Mouse (Mus musculus): ENCODE measurements around the gene Ksr2. TPM values are rescaled to one million over a fixed set of nuclear protein-coding genes. Genes with fewer than 3 reads are reported as not detected.

Ksr2 gene
- total and polyA plus RNA-seq, 3 experiments: 0.36 to 1.3 (median 1.2) TPM

- Histone ChIP-seq H3K9ac (ENCODE audit: insufficient read depth, low read depth) (no peak overlapping the region), H3K4me3 (replicated peaks in 1 of 3; ENCODE audit: low read depth in 2 of 3, low read length in 2 of 3, poor library complexity in 1 of 3) (no peak overlapping the region), H3K79me2 (replicated peaks; ENCODE audit: control insufficient read depth, extremely low read depth, insufficient read depth, poor library complexity, severe bottlenecking) (no peaks in the 10 kb centered on the region), H3K36me3 (replicated peaks in 1 of 2; ENCODE audit: control insufficient read depth in 1 of 2, insufficient read depth in 1 of 2, low read length in 1 of 2) (peaks cover 0 to 1% of the 10 kb centered on the region in 2 experiments), H3K27ac (ENCODE audit: insufficient read depth, low read depth) (no peak overlapping the region), H3K9me3 (replicated peaks; ENCODE audit: low read length) (peaks cover 5% of the 10 kb centered on the region), H3K4me1 (ENCODE audit: control insufficient read depth in 1 of 2, insufficient read depth in 2 of 2) (peaks cover 3 to 21% of the 10 kb centered on the region in 2 experiments; a peak in 3 of 4 replicates), H3K27me3 (replicated peaks) (no peaks in the 10 kb centered on the region), H3K4me2 (ENCODE audit: insufficient read depth, low read depth, poor library complexity, severe bottlenecking) (no peak overlapping the region)
- no peak for TF ChIP-seq ZKSCAN1 (IDR thresholded peaks at IDR 0.05; ENCODE audit: borderline replicate concordance, low read depth, low read length)
- no peak for TF ChIP-seq SIN3A (IDR thresholded peaks at IDR 0.05; ENCODE audit: low read length)
- no peak for TF ChIP-seq MYC (IDR thresholded peaks at IDR 0.05; ENCODE audit: low read depth, low read length)
- TF ChIP-seq HCFC1 (IDR thresholded peaks at IDR 0.05; ENCODE audit: low read depth, low read length): no peak
- no peak for TF ChIP-seq POLR2A (IDR thresholded peaks at IDR 0.05; ENCODE audit: low read depth, low read length)
- no peak for TF ChIP-seq MAX (IDR thresholded peaks at IDR 0.05; ENCODE audit: low read length)
- no peak for TF ChIP-seq MAZ (IDR thresholded peaks at IDR 0.05; ENCODE audit: low read depth, low read length)
- no peak for TF ChIP-seq IRF4 (IDR thresholded peaks at IDR 0.05; ENCODE audit: low read depth, low read length)
- TF ChIP-seq JUND (conservative IDR thresholded peaks at IDR 0.05; ENCODE audit: low read depth, low read length): no peak
- TF ChIP-seq ETS1 (conservative IDR thresholded peaks at IDR 0.05; ENCODE audit: low read depth, low read length): no peak
- no peak for TF ChIP-seq TCF12 (IDR thresholded peaks at IDR 0.05; ENCODE audit: low read depth, low read length)
- TF ChIP-seq TBP (conservative IDR thresholded peaks at IDR 0.05; ENCODE audit: low read depth, low read length): no peak
- TF ChIP-seq ZNF384 (IDR thresholded peaks at IDR 0.05; ENCODE audit: low read depth, low read length): no peak
- TF ChIP-seq GABPA (IDR thresholded peaks at IDR 0.05; ENCODE audit: insufficient replicate concordance, low read depth, low read length): no peak
- TF ChIP-seq CTCF (conservative IDR thresholded peaks at IDR 0.05 in 1 of 2, IDR thresholded peaks at IDR 0.05 in 1 of 2; ENCODE audit: low read depth in 2 of 2, low read length in 2 of 2): no peak
- no peak for TF ChIP-seq ZMIZ1 (IDR thresholded peaks at IDR 0.05; ENCODE audit: low read depth, low read length)
- no peak for TF ChIP-seq MXI1 (IDR thresholded peaks at IDR 0.05; ENCODE audit: low read depth, low read length)
- TF ChIP-seq KAT2A (IDR thresholded peaks at IDR 0.05; ENCODE audit: insufficient replicate concordance, low read length): no peak
- in situ Hi-C loops (cut with MboI; ENCODE audit: low pct_ligation_motif_present, low pct_unique_long_range_greater_than_20kb, low sequenced_read_pairs) (no loop called here), dilution Hi-C loops (cut with MboI; ENCODE audit: extremely low pct_ligation_motif_present, extremely low pct_unique_long_range_greater_than_20kb, low sequenced_read_pairs) (no loop called here)
- no peak for DNase-seq (ENCODE audit: extremely low read depth)
Observed at GRCm38 (mm10) chr5:117457121-117457520, 43.3 kb downstream of the Ksr2 start.

GRCm38 (mm10) chr5:117457583-117457982, 43.8 kb downstream of the Ksr2 start:
- H3K4me1 ChIP-seq (ENCODE audit: control insufficient read depth in 1 of 2, insufficient read depth in 2 of 2): peaks cover 3 to 21% of the 10 kb centered on the region in 2 experiments; a peak in 3 of 4 replicates
- peaks cover 6% of the 10 kb centered on the region for H3K9me3 ChIP-seq (replicated peaks; ENCODE audit: low read length)
- no peak for DNase-seq (ENCODE audit: extremely low read depth)
- no peak overlapping the region for H3K4me2 ChIP-seq (ENCODE audit: insufficient read depth, low read depth, poor library complexity, severe bottlenecking)
- H3K27ac ChIP-seq (ENCODE audit: insufficient read depth, low read depth): no peak overlapping the region
- no peak overlapping the region for H3K4me3 ChIP-seq (replicated peaks in 1 of 3; ENCODE audit: low read depth in 2 of 3, low read length in 2 of 3, poor library complexity in 1 of 3)
- no peak for TF ChIP-seq HCFC1 (IDR thresholded peaks at IDR 0.05; ENCODE audit: low read depth, low read length)
- no peak for TF ChIP-seq KAT2A (IDR thresholded peaks at IDR 0.05; ENCODE audit: insufficient replicate concordance, low read length)
- no peak for TF ChIP-seq MAFK (IDR thresholded peaks at IDR 0.05; ENCODE audit: insufficient replicate concordance, low read length)
- TF ChIP-seq JUND (conservative IDR thresholded peaks at IDR 0.05; ENCODE audit: low read depth, low read length): no peak
- no peak for TF ChIP-seq IRF4 (IDR thresholded peaks at IDR 0.05; ENCODE audit: low read depth, low read length)
- no peak for TF ChIP-seq BHLHE40 (IDR thresholded peaks at IDR 0.05; ENCODE audit: low read depth, low read length)
- no peak for TF ChIP-seq NRF1 (IDR thresholded peaks at IDR 0.05; ENCODE audit: low read depth, low read length)
- H3K9ac ChIP-seq (ENCODE audit: insufficient read depth, low read depth): no peak overlapping the region
- no peaks in the 10 kb centered on the region for H3K27me3 ChIP-seq (replicated peaks)
- dilution Hi-C loops (cut with MboI; ENCODE audit: extremely low pct_ligation_motif_present, extremely low pct_unique_long_range_greater_than_20kb, low sequenced_read_pairs) (no loop called here), in situ Hi-C loops (cut with MboI; ENCODE audit: low pct_ligation_motif_present, low pct_unique_long_range_greater_than_20kb, low sequenced_read_pairs) (no loop called here)
- H3K79me2 ChIP-seq (replicated peaks; ENCODE audit: control insufficient read depth, extremely low read depth, insufficient read depth, poor library complexity, severe bottlenecking): no peaks in the 10 kb centered on the region
- H3K36me3 ChIP-seq (replicated peaks in 1 of 2; ENCODE audit: control insufficient read depth in 1 of 2, insufficient read depth in 1 of 2, low read length in 1 of 2): peaks cover 0 to 2% of the 10 kb centered on the region in 2 experiments
